Mouse (Mus musculus) megakaryocyte, embryonic 14.5 days (primary cell): Measurements from ENCODE around the gene Mfsd6l.

Experiments used
- FLI1 ChIP-seq: IDR thresholded peaks from 2 replicates; pipeline ENCODE4 v1.6.1; 2012; ENCODE audit warnings: low read length, inconsistent platforms, mixed read lengths
- GATA1 ChIP-seq: IDR thresholded peaks from 3 replicates; pipeline ENCODE4 v1.6.1; 2012; ENCODE audit warnings: mixed read lengths, low read length, inconsistent platforms, borderline replicate concordance

- no peak for TF ChIP-seq GATA1
- no peak for TF ChIP-seq FLI1
Observed at GRCm38 (mm10) chr11:68583906-68584480, 28.0 kb downstream of the Mfsd6l start.
